Mouse (Mus musculus) liver, embryonic 14.5 days (tissue): Measurements from ENCODE around the gene Ccdc113.

Experiments used
- CTCF ChIP-seq: IDR thresholded peaks from 2 replicates; pipeline ENCODE4 v1.5.1; 2016; ENCODE audit warnings: antibody characterized with exemption, low read depth, control low read depth
- EP300 ChIP-seq: IDR thresholded peaks from 2 replicates; pipeline ENCODE4 v1.6.1; 2016; ENCODE audit warnings: antibody characterized with exemption, low read depth

DNA sequence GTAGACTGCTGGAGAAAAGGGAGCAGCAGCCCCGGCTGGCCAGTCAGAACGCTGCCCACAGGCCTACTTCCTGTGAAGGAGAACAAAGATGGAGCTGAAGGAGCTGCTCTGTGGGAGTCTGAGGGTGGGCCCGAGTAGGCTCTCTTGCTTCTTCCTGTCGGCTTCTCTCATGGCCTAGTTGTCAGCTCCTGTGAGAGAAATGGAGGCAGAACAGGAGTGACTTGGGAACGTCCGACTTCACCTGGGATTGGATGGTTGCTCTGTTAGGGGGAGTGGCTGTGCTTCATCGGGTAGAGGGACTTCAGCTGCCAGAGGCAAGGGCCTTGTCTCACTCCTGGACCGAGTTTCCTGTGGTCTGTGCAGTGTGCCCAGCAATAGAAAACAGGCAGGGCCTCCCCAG, 14.0 kb downstream of the Ccdc113 start:
- TF ChIP-seq CTCF (no peak), EP300 (no peak)
